Mouse (Mus musculus) megakaryocyte, embryonic 14.5 days (primary cell): ENCODE data around the gene Tspan4.

ENCODE experiments used
- FLI1 ChIP-seq: IDR thresholded peaks from 2 replicates; pipeline ENCODE4 v1.6.1; 2012; ENCODE audit warnings: low read length, inconsistent platforms, mixed read lengths
- GATA1 ChIP-seq: IDR thresholded peaks from 3 replicates; pipeline ENCODE4 v1.6.1; 2012; ENCODE audit warnings: mixed read lengths, low read length, inconsistent platforms, borderline replicate concordance

GRCm38 (mm10) chr7:141426948-141427730 is 47.9 kb upstream of the Tspan4 start:
- TF ChIP-seq GATA1 (no peak), FLI1 (no peak)
